Mouse (Mus musculus): ENCODE measurements around the gene Ptpn14.

DNA sequence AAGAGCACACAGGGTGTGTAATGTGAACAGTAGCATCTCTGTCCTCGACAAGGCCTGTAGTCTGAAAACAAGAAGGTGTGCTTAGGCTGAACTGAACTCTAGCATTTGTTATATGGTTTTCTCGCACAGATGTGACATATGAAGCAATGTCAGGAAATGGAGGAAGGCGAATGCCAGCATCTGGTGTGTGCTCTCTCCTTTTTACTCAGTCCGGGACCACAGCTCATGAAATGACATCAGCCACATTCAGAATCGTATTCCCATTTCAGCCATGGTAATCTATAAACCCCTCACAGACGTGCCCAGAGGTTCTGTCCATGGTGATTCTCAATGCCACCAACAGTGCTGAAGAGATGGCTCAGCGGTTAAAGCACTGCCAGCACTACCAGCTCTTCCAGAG, 24.5 kb upstream of the Ptpn14 start:
- TF ChIP-seq ZNF384 (IDR thresholded peaks at IDR 0.05; ENCODE audit: low read depth, low read length): no peak
- TF ChIP-seq HCFC1 (IDR thresholded peaks at IDR 0.05; ENCODE audit: borderline replicate concordance, insufficient read depth, low read length): no peak
- TF ChIP-seq CHD2 (IDR thresholded peaks at IDR 0.05; ENCODE audit: low read depth, low read length): no peak
- no peak for TF ChIP-seq MAFK (IDR thresholded peaks at IDR 0.05; ENCODE audit: insufficient read depth, low read depth, low read length)
